Comparison of ENCODE assay signal across 27 mouse cellular contexts in the genomic region with DNA sequence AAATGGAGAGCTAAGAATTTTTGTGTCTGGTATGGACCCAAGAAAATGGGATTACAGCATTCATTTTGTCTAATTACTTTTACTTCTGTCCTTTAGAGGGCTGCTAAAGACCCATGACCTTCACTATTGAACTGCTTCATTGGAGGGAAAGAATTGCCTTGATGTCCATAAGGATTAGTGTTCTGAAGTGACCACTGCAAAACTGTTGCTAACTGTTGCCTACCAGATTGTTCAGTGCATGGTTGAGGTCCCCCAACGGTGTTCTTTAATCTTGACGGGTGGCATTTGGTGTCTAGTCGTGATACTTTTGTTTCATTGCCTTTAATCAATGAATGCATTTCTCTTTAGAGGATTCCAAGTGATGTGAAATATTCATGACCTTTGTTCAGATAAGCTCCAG. TPM values are rescaled to one million over a fixed set of nuclear protein-coding genes. Genes with fewer than 3 reads are reported as not detected.
"Had no signal": no experiment of that assay in that cellular context is flagged by ENCODE, and none has a peak within 500 bp of the region (broad histone marks: within the 10 kb centered on the region; RNA-seq: fewer than 3 reads in every experiment).

No protein-coding gene starts in this region.

- H3K9ac ChIP-seq: heart, embryonic 13.5 days; heart, embryonic 15.5 days; hindbrain, embryonic 13.5 days; hindbrain, embryonic 15.5 days; intestine, embryonic 15.5 days; kidney, embryonic 15.5 days; limb, embryonic 12.5 days; liver, embryonic 12.5 days; liver, embryonic 14.5 days had no signal

- H3K36me3 ChIP-seq: heart, embryonic 13.5 days; heart, embryonic 15.5 days; hindbrain, embryonic 13.5 days; hindbrain, embryonic 15.5 days; intestine, embryonic 15.5 days; kidney, embryonic 15.5 days; limb, embryonic 12.5 days; liver, embryonic 12.5 days had no signal

- DNase-seq: gastrocnemius, adult 2 months; gastrocnemius, postnatal 10 days; gastrocnemius, postnatal 25 days; heart, adult 18-20 months; heart, postnatal 14 days; heart, postnatal 36 days; kidney, adult 11 months; kidney, adult 2 months; kidney, adult 9 months; kidney, postnatal 14 days; kidney, postnatal 36 days; layer of hippocampus, adult 9-11 months; layer of hippocampus, postnatal 36 days; left cerebral cortex, postnatal 4 days had no signal

- H3K9me3 ChIP-seq: heart, embryonic 13.5 days; heart, embryonic 15.5 days; hindbrain, embryonic 13.5 days; hindbrain, embryonic 15.5 days; intestine, embryonic 15.5 days; kidney, embryonic 15.5 days; limb, embryonic 12.5 days; liver, embryonic 12.5 days had no signal

- ATAC-seq: hindbrain, postnatal 0 days; intestine, embryonic 15.5 days; liver, embryonic 12.5 days had no signal

- H3K27me3 ChIP-seq: heart, embryonic 13.5 days; heart, embryonic 15.5 days; intestine, embryonic 15.5 days had no signal

- H3K27ac ChIP-seq: heart, embryonic 13.5 days; heart, embryonic 15.5 days; hindbrain, embryonic 13.5 days; hindbrain, embryonic 15.5 days; hindbrain, postnatal 0 days; intestine, embryonic 15.5 days; kidney, embryonic 15.5 days; kidney, postnatal 0 days; limb, embryonic 12.5 days; liver, embryonic 12.5 days; liver, embryonic 14.5 days had no signal

- H3K4me2 ChIP-seq: heart, embryonic 11.5 days; hindbrain, embryonic 13.5 days; hindbrain, embryonic 15.5 days; intestine, embryonic 15.5 days; kidney, embryonic 15.5 days; liver, embryonic 12.5 days had no signal

- H3K4me3 ChIP-seq: gastrocnemius, adult 2 months; heart, embryonic 13.5 days; heart, embryonic 15.5 days; hindbrain, embryonic 13.5 days; hindbrain, embryonic 15.5 days; intestine, embryonic 15.5 days; kidney, embryonic 15.5 days; limb, embryonic 12.5 days; liver, embryonic 12.5 days had no signal

RNA-seq across cellular contexts. Expression of a gene that starts 1.8 kb away (rescaled TPM):
- total RNA-seq: hematopoietic stem cell, adult 5-6 weeks had no signal
